Mouse (Mus musculus) cerebellum, postnatal 4 days (tissue): ENCODE measurements around the gene Ccdc22.
A peak's percentile ranks its signal among the peaks of the same experiment; 100 is the strongest.

Experiments used
- DNase-seq, 2 experiments: peaks; one replicate each; pipeline ENCODE4 v3.0.0; 2022; ENCODE audit warnings: low spot score in 2 of 2, mixed read lengths in 1 of 2

The Ccdc22 gene

DNA sequence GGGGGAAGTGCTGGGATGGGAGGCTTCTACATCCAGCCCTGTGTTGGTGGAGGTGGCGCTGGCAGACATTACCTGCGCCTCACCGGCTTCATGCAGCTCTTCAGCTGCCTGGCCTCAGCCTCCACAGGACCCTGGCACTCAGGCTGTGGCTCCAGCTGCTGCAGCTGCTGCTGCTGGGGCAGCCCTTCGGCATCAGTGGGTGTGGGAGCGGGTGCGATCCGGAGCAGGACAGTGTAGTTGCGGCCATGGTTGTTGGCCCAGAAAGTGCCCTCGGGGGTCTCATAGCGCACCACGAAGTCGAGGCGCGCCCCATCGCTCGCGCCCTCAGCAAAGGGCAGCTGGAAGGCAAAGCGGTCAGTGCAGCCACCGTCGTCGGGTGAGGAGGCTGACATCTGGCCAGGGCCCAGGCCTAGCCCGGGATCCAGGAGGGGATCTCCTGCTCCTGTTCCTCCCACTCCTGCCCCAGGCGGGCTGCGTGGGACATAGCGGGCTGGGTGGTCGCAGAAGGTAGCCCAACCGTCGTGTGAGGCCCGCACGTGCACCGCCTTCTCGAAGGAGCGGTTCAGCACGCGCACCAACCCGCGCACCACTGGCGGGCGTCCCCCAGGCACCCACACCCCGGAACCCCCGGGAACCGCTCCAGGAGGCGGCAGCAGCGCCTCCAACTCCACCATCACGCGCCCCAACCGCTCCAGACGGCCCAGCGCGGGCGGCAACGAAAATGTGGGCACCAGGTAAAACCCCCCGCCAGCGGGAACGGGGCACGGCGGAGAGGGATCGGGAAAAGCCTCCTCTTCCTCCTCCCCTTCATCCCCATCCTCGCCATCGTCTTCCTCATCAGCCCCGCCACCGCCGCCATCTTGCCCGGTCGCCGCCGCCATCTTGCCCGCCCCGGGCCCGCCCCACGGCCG is 31.9 kb downstream of the Ccdc22 start, which contains the start of gene Foxp3:
TSS of gene Foxp3 (plus strand) at position 469 of the 911 bp plus-strand sequence.
- peak in 1 of 2 experiments; percentile 54 for DNase-seq

DNA sequence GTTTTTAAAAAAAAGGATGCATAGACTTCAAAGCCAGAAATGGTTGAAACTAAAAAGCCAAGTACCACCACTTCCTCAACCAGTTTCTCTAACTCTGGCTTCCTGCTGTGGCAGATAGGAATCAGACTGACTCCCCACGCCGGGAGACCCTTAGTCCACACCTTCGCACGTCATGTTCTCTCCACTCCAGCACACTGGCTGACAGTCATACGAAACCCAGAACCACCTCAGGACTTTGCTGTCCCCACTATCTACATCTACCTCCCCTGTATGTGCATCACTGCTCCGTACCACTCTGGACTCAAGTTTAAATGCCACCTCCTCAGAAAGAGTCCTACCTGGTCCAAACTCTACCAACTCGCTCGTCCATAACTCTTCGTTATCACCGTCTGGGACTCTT is 32.9 kb downstream of the Ccdc22 start:
- no peak for DNase-seq

DNA sequence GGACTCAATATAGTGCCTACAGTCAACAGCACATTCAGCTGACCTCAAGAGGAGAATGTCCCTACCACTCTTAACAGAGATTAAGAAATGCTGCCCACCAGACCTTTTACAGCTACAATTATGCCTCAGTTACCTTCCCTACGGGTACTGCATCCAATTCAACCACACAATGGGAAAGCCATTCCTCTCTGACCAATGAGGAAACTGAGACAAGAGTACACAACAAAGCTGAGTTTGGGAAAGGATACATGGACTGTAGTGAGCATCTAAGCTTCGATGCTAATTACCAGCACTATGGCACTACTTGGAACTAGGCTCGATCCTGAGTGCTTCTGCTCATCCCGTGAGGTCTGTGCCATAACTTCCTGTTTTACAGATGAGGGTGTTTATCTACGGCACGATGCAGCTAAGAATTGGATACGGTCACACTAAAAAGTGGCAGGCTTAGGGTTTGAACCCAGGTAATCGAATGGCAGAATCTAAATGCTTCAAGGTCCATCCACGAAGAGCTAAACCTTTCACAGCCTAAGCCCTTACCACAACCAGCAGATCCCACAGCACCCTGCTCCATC is 33.7 kb downstream of the Ccdc22 start:
- DNase-seq, result no peak

DNA sequence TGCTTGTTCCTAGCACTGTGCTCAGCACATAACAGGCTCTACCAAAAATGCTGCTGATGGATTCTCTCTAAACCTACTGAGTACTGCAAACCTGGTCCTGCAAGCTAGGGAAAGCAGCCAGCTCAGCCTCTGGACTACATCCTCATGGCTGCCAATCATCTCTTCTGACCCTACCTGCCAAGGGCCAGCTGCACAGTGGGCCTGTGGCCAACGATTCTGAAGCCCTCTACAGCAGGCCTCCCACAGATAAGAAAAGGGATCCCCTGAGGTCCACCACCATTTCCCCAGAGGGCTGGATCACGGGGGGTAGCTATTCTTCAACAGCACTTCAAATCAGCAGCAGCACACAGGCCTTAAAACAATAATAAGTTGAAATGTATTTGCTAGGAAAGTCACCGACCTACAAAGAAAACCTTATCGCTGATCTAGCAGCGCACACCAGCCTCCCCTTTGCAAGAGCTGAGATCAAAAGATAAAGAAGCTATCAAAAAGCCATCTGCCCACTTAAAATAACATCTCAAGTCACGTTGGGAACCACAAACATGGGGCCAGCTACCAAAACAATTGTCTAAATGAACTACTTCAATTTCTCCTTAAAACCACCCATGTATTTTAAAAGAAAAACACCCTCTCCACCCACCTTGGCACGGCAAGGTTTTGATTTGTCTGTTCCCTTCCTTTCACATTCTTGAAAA is 34.7 kb downstream of the Ccdc22 start:
- DNase-seq, result no peak

DNA sequence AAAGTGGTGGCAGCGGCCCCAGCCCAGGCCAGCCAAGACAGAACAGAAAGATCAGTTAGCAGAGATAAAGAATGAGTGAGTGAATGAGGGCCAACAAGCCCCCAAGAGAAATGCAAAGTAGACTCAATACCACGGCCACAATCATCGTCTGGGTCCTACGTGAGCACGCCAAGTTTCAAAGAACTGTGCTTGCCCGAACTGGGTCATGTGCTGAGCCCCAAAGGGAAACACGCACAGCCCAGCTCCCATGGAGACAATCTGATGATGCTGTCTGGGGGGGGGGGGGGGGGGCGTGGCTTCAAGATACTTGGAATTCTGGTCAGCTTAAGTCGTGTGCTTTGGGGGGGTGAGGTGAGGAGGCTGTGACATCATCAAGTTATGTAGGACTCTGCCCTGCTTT is 37.8 kb downstream of the Ccdc22 start:
- no peak for DNase-seq

DNA sequence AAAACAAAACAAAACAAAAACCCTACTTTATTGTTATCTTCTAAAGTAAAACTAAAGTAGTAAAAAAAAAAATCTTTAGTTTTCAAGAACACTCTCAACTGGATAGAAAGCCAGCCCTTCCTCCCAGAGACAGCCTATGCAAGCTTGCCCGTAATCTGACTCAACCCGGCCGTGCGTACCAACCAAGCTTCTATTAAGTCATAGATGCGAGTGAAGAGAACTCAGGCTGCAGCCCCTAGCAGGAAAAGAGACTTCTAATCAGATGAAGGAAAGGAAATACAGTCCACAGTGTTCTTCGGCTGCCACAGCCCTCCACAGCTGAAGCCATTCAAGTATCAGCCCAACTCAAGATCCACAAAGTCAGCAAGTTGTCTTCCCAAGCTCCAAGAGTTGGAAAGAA is 39.0 kb downstream of the Ccdc22 start:
- DNase-seq, result no peak

DNA sequence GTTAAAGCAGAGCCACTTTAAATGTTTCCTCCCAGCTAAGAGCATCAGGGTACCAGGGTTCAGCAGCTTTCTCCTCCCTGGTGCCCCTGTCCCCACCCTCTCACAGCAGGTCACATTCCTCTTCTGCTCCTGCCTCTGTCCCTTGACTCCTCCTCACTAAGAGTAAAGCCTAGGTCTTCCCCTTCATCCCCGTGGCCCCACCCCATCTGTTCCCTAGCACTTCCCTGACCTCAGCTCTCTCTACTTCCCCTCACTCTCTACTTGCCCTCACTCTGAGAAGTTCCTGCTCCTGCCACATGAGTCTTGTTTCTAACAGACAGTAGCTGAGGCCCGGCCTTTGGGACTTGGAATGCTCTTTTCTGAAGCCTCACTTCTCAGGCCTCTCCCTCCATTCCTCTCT is 42.2 kb downstream of the Ccdc22 start:
- no peak for DNase-seq

DNA sequence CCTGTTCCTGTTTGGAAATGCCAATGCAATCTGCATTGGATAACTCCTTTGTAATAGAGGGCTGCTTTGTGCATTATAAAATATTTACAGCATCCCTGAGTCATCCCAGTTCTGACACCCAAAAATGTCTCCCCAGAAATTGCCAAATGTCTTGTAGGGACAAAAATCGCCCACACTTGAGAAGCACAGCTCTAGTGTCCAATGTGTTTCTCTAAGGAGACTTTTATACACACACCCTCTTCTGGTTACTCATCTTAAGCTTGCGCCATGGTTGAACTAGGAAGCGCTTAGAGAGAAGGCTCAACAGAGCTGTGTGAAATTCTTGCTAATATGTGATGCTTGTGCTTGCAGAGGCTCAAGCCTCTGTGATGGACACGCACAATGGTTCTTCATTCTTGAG is 51.8 kb downstream of the Ccdc22 start:
- DNase-seq, result no peak
